Mouse (Mus musculus): Measurements from ENCODE around the gene Erich4.

DNA sequence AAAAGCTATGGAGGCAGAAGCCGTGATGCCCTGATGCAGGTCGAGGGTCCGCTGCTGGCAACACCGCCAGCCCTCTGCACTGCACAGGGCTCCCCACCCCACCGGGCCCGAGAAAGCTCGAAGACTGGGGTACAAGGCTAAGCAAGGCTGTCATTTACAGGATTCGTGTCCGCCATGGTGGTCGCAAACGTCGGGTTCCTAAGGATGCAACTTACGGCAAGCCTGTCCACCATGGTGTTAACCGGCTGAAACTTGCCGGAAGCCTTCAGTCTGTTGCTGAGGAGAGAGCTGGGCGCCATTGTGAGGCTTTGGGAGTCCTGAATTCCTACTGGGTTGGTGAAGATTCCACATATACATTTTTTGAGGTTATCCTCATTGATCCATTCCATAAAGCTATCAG is 14.3 kb downstream of the Erich4 start:
- TF ChIP-seq POLR2A (IDR thresholded peaks at IDR 0.05; ENCODE audit: insufficient read depth, low read length) (no peak), CTCF (IDR thresholded peaks at IDR 0.05; ENCODE audit: low read depth, low read length) (no peak)
